ENCODE assay signal across 8 mouse cellular contexts in the genomic region with DNA sequence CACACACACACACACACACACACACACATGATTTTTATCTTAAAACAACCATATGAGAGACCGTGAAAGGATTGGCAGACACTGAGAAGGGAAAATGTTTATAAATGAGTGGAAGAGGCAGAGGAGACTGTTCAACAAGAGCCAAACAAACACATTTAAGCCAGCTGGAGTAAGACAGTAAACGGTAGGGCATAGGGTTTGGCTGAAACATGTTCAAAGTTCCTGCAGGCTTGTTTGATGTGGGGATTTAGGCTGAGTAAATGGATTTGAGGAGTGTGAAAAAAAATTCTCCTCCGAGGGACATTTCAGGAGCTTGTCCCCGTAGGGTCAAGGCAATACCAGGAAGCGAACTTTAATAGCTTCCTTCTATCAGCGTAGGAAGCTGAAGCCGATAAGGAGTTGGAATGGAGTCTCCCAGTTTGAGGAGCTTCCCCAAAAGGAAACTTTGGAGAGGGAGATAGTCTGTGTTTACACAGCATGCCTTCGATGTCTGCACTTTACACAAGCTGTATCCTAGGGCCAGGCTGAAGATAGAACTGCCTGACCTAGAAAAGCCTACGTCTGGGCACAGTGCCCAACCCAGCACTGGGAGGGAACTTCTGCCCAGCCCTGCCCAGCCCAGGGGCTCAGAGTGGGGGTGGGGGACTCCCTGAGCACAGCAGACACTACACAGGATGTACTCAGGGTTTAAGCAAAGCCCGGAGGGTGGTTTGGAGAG. TPM values are rescaled to one million over a fixed set of nuclear protein-coding genes. Genes with fewer than 3 reads are reported as not detected.
A peak's percentile ranks its signal among the peaks of the same experiment; 100 is the strongest.
DNase-seq lines count a peak whose midpoint lies in the region; ATAC-seq and TF ChIP-seq lines count a peak whose summit lies in the region.

No protein-coding gene starts in this region.

- H3K4me3 ChIP-seq in G1E (ENCODE audit: low read depth, low read length), result no peak overlapping the region
- H3K4me3 ChIP-seq in bone marrow, adult 2 months (replicated peaks; ENCODE audit: control insufficient read depth, low read depth, low read length), result no peak overlapping the region

- TF ChIP-seq POLR2A in bone marrow, adult 2 months (IDR thresholded peaks at IDR 0.05; ENCODE audit: borderline replicate concordance, control insufficient read depth, low read depth, low read length), result no peak

- H3K4me1 ChIP-seq in G1E (ENCODE audit: insufficient read depth, low read depth, low read length), result peaks cover 39% of the 10 kb centered on the region
- no peaks in the 10 kb centered on the region; the same call in none of the 2 replicates for H3K4me1 ChIP-seq in bone marrow, adult 2 months (ENCODE audit: control insufficient read depth, insufficient read depth, low read length)

- peaks cover 6% of the 10 kb centered on the region; the same call in 1 of the 2 replicates for H3K27me3 ChIP-seq in G1E (ENCODE audit: insufficient read depth, low read length)

- H3K36me3 ChIP-seq in G1E (replicated peaks), result no peaks in the 10 kb centered on the region

- 11% methylated on average over 10 of the region's 10 CpGs for WGBS in bone marrow, adult 2 months

- no peak for TF ChIP-seq CTCF in G1E (IDR thresholded peaks at IDR 0.05; ENCODE audit: low read depth, low read length)
- no peak for TF ChIP-seq CTCF in bone marrow, adult 2 months (IDR thresholded peaks at IDR 0.05; ENCODE audit: control insufficient read depth, insufficient read depth, low read length)

- intact Hi-C loops in heart, postnatal 36 days (cut with DNase I), result no loop called here

- H3K9me3 ChIP-seq in G1E (replicated peaks), result no peaks in the 10 kb centered on the region

- ATAC-seq in G1E (ENCODE audit: extremely low read depth, insufficient number of reproducible peaks, low FRiP score, poor library complexity, severe bottlenecking), result no peak

- H3K27ac ChIP-seq in bone marrow, adult 2 months (ENCODE audit: control insufficient read depth, insufficient read depth, low read depth, low read length, poor library complexity), result 0 out of 2 replicates have a peak overlapping the region, but pooled peaks have one; percentile 17

- DNase-seq in G1E (ENCODE audit: low spot score), result peak; percentile 29
- peak; percentile 73 to 78 for DNase-seq in frontal cortex, adult 2 months (ENCODE audit: extremely low spot score in 1 of 2, low spot score in 1 of 2)
- peak; percentile 84 to 86 for DNase-seq in heart, postnatal 36 days
- peak; percentile 76 to 83 for DNase-seq in layer of hippocampus, postnatal 10 days (ENCODE audit: low spot score in 2 of 2)
- peak; percentile 94 for DNase-seq in lung, postnatal 14 days
- peak; percentile 90 to 92 for DNase-seq in right cerebral cortex, postnatal 10 days (ENCODE audit: low spot score in 2 of 2)
- DNase-seq in urinary bladder, postnatal 36 days (ENCODE audit: low spot score in 2 of 2), result peak; percentile 69 to 80

RNA-seq across cellular contexts. Expression of a gene that starts 15.2 kb away (rescaled TPM):
- total RNA-seq in G1E (2014; fragmentation: Nextera tagmentation) (93.2 and 98.1 TPM in 2 replicates), G1E (2017) (80.4 and 87.2 TPM in 2 replicates)
- polyA plus RNA-seq in G1E (2012), result 29.6 and 43.3 TPM in 2 replicates
- 9.0 and 28.9 TPM in 2 replicates for polyA plus RNA-seq in bone marrow, adult 2 months (2011; ENCODE audit: insufficient read depth, insufficient read length, low replicate concordance, missing spikeins)
- 31.8 and 33.0 TPM in 2 replicates for polyA plus RNA-seq in frontal cortex, adult 2 months (2012; rRNA removed)
- total RNA-seq in heart, postnatal 36 days (2021), result 10 to 100 TPM; 33.7 to 34.2 TPM
- total RNA-seq in layer of hippocampus, postnatal 10 days (2021), result 10 to 100 TPM; 58.9 to 61.5 TPM

RNA-seq across cellular contexts. Expression of a gene that starts 49.5 kb away (rescaled TPM):
- total RNA-seq in G1E (2014; fragmentation: Nextera tagmentation) (not detected in 2 replicates), G1E (2017) (0.06 and 0.22 TPM in 2 replicates)
- polyA plus RNA-seq in G1E (2012), result not detected in 2 replicates
- polyA plus RNA-seq in bone marrow, adult 2 months (2011; ENCODE audit: insufficient read depth, insufficient read length, low replicate concordance, missing spikeins), result 0.57 TPM in 1 of 2 replicates, not detected in the other
- polyA plus RNA-seq in frontal cortex, adult 2 months (2012; rRNA removed), result 19.7 and 24.3 TPM in 2 replicates
- total RNA-seq in heart, postnatal 36 days (2021), result under 1 TPM in 1 of 2 experiments, not detected in 1; 0.14 TPM
- total RNA-seq in layer of hippocampus, postnatal 10 days (2021), result 10 to 100 TPM; 20.8 to 23.9 TPM

Comparison
In these comparisons a context has a peak if more than half of its experiments do, and no peak if none do; other contexts are left out.
1. DNase-seq: peak in every context shown above with its lines; median percentile 94 in lung, postnatal 14 days; 91 in right cerebral cortex, postnatal 10 days; 85 in heart, postnatal 36 days; 80 in layer of hippocampus, postnatal 10 days; 76 in frontal cortex, adult 2 months; 74 in urinary bladder, postnatal 36 days; 29 in G1E.
2. RNA of a gene that starts 49.5 kb away (total RNA-seq): 20.8 to 23.9 TPM in layer of hippocampus, postnatal 10 days; 0.06 to 0.22 TPM in G1E and 0.14 TPM in heart, postnatal 36 days; every median in the first group is over 10 times any median in the second.